Mouse (Mus musculus) spleen, adult 2 months (tissue): ENCODE data around the gene Grid2ip.

ENCODE experiments used
- CTCF ChIP-seq: fragments of 200-500 bp; IDR thresholded peaks from 2 replicates; pipeline ENCODE4 v1.5.1; 2011; ENCODE audit warnings: mild to moderate bottlenecking, inconsistent platforms; ENCODE audit not compliant: insufficient read depth, insufficient read length, insufficient replicate concordance; ENCODE audit errors: extremely low read depth
- POLR2A ChIP-seq: fragments of 200-500 bp; IDR thresholded peaks from 2 replicates; pipeline ENCODE4 v1.6.1; 2011; ENCODE audit warnings: low read depth, low read length, inconsistent platforms

DNA sequence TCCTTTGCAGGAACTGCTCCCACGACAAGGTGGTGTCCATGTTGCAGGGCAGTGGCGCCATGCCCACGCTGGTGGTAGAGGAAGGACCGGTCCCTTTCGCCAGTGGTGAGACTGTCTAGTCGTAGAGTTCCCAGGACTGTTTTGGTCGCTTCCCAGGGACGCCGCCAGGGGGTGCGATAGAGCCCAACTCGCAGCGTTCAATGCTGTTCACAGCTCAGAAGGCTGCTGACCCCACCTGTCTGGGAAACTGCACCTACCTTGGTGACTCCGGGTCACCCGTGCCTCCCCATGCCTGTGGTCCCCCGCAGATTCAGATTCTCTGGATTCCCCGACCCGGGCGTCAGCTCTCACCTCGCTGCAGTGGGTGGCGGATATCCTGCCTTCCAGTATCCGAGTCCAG lies 18.1 kb downstream of the Grid2ip start:
- TF ChIP-seq POLR2A (no peak), CTCF (peak; percentile 69; the same call in 1 of the 2 replicates)
